In the genomic region with DNA sequence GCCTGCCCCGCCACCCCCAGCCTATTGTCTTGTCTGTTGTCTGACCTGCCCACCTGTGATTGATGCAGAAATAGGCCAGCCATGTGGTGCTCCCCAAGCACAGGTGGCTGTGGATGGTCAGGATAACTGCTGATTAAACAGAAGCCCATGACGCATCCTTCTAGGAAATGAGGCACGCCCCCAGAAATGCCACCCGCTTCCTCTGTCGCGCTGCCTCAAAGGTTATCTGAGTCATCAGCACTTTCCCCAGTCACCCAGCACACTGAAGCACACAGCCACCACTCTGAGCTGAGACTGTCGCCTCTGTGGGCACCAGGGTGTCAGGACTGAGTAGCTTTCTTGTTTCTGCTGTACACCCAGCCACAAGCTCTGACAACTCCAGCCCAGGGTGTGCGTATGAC, we compare ENCODE assay signal across 7 mouse cellular contexts. TPM values are rescaled to one million over a fixed set of nuclear protein-coding genes. Genes with fewer than 3 reads are reported as not detected.
DNase-seq lines count a peak whose midpoint lies in the region; ATAC-seq and TF ChIP-seq lines count a peak whose summit lies in the region.

No protein-coding gene starts in this region.

- no peaks in the 10 kb centered on the region for H3K27me3 ChIP-seq in heart, embryonic 16.5 days (ENCODE audit: control insufficient read depth, insufficient read depth, low read length)

- no peak overlapping the region for H3K4me2 ChIP-seq in heart, embryonic 16.5 days (ENCODE audit: low read depth, low read length)

- H3K36me3 ChIP-seq in heart, embryonic 16.5 days (ENCODE audit: control insufficient read depth, insufficient read depth), result no peaks in the 10 kb centered on the region

- H3K4me1 ChIP-seq in bone marrow macrophage, adult 2 months (ENCODE audit: control insufficient read depth, insufficient read depth, low read length), result peaks cover 92% of the 10 kb centered on the region
- H3K4me1 ChIP-seq in heart, embryonic 16.5 days (ENCODE audit: control insufficient read depth, insufficient read depth, low read length), result peaks cover 73% of the 10 kb centered on the region

- WGBS in heart, embryonic 16.5 days, result 48% methylated on average over 8 of the region's 8 CpGs

- ATAC-seq in heart, embryonic 16.5 days (replicated peaks; ENCODE audit: extremely low read depth, insufficient read depth, low FRiP score), result no peak

- no peaks in the 10 kb centered on the region for H3K9me3 ChIP-seq in heart, embryonic 16.5 days (replicated peaks; ENCODE audit: control insufficient read depth, low read length)

- intact Hi-C loops in left cerebral cortex, postnatal 36 days (cut with DNase I), result no loop called here

- peak overlapping the region; percentile 39 for H3K4me3 ChIP-seq in bone marrow macrophage, adult 2 months (ENCODE audit: insufficient read depth, low read length)
- no peak overlapping the region for H3K4me3 ChIP-seq in heart, embryonic 16.5 days (ENCODE audit: low read length)

- TF ChIP-seq CTCF in bone marrow macrophage, adult 2 months (IDR thresholded peaks at IDR 0.05; ENCODE audit: low read depth, low read length), result no peak

- H3K27ac ChIP-seq in bone marrow macrophage, adult 2 months (ENCODE audit: insufficient read depth, low read depth, low read length), result peak overlapping the region; percentile 99
- H3K27ac ChIP-seq in heart, embryonic 16.5 days (ENCODE audit: low read length), result peak overlapping the region; percentile 6; the same call in 1 of the 2 replicates

- DNase-seq in spleen, postnatal 4 days (ENCODE audit: low spot score in 2 of 2), result peak; percentile 61 to 70
- DNase-seq in spleen, adult 12 weeks (ENCODE audit: low spot score), result no peak
- peak; percentile 43 to 56 for DNase-seq in left cerebral cortex, postnatal 36 days (ENCODE audit: low spot score in 2 of 2)
- DNase-seq in natural killer cell, adult 2 months (ENCODE audit: low spot score in 2 of 2), result peak; percentile 83 to 90
- no peak for DNase-seq in ovary, postnatal 14 days (ENCODE audit: low spot score)

- TF ChIP-seq POLR2A in bone marrow macrophage, adult 2 months (IDR thresholded peaks at IDR 0.05; ENCODE audit: borderline replicate concordance, low read depth, low read length), result no peak

- no peak overlapping the region for H3K9ac ChIP-seq in heart, embryonic 16.5 days (ENCODE audit: low read length)

RNA-seq across cellular contexts. Expression of gene Nek6, which starts 24.9 kb away (rescaled TPM):
- 15.8 and 17.0 TPM in 2 replicates for polyA plus RNA-seq in bone marrow macrophage, adult 2 months (2012; ENCODE audit: insufficient read depth, insufficient read length, missing spikeins)
- polyA plus RNA-seq in heart, embryonic 16.5 days (2015; fragmentation: Nextera tagmentation; extraction: Ambion mirVana), result 66.2 and 67.9 TPM in 2 replicates
- 10 to 100 TPM; 27.0 to 27.9 TPM for total RNA-seq in left cerebral cortex, postnatal 36 days (2021)

Comparison
In these comparisons a context has a peak if more than half of its experiments do, and no peak if none do; other contexts are left out.
1. DNase-seq: peak in spleen, postnatal 4 days (2 of 2), left cerebral cortex, postnatal 36 days (2 of 2) and natural killer cell, adult 2 months (2 of 2); none in spleen, adult 12 weeks (single experiment) and ovary, postnatal 14 days (single experiment).